Mouse (Mus musculus) bone marrow macrophage, adult 2 months (primary cell): ENCODE results near the gene Ipo4. TPM values are rescaled to one million over a fixed set of nuclear protein-coding genes. Genes with fewer than 3 reads are reported as not detected.
A peak's percentile ranks its signal among the peaks of the same experiment; 100 is the strongest.

Experiments
- H3K27ac ChIP-seq: 2 replicates; pipeline ENCODE4 v1.5.1; 2012; ENCODE audit warnings: low read depth, low read length; ENCODE audit not compliant: insufficient read depth
- H3K4me1 ChIP-seq: 2 replicates; pipeline ENCODE4 v1.6.1; 2012; ENCODE audit warnings: low read length; ENCODE audit not compliant: control insufficient read depth, insufficient read depth
- H3K4me3 ChIP-seq: 2 replicates; pipeline ENCODE4 v1.5.1; 2012; ENCODE audit warnings: mild to moderate bottlenecking, low read length, moderate library complexity; ENCODE audit not compliant: insufficient read depth
- CTCF ChIP-seq: IDR thresholded peaks from 2 replicates; pipeline ENCODE4 v1.5.1; 2012; ENCODE audit warnings: low read depth, mild to moderate bottlenecking, low read length, moderate library complexity
- POLR2A ChIP-seq: IDR thresholded peaks from 2 replicates; pipeline ENCODE4 v1.6.1; 2012; ENCODE audit warnings: mild to moderate bottlenecking, low read depth, low read length, borderline replicate concordance
- polyA plus RNA-seq: library from polyadenylated mRNA; stranded (reverse); fragments of >200 nt; gene quantifications from 2 replicates; pipeline ENCODE4 v1.2.4, GENCODE M21; 2012; ENCODE audit not compliant: missing spikeins, insufficient read depth, insufficient read length

The Ipo4 gene
- polyA plus RNA-seq, 1 experiment: 33.3 TPM

GRCm38 (mm10) chr14:55605743-55606459 is 29.9 kb downstream of the Ipo4 start:
- no peak overlapping the region for H3K4me3 ChIP-seq

GRCm38 (mm10) chr14:55604823-55605222 is 30.9 kb downstream of the Ipo4 start:
- Histone ChIP-seq H3K4me3 (peak overlapping the region; percentile 76), H3K4me1 (peaks cover 6% of the 10 kb centered on the region; the same call in 1 of the 2 replicates), H3K27ac (peak overlapping the region; percentile 93)
- TF ChIP-seq CTCF: no peak
- no peak for TF ChIP-seq POLR2A

More at GRCm38 (mm10) chr14:55605743-55606459, 29.9 kb downstream of the Ipo4 start:
- no peak for TF ChIP-seq CTCF
- TF ChIP-seq POLR2A: no peak
- no peak overlapping the region for H3K27ac ChIP-seq
- H3K4me1 ChIP-seq: peaks cover 6% of the 10 kb centered on the region; the same call in 1 of the 2 replicates

- peak overlapping the region; percentile 93 for H3K27ac ChIP-seq
- H3K4me1 ChIP-seq: peaks cover 6% of the 10 kb centered on the region; the same call in 1 of the 2 replicates
- peak; percentile 25 for TF ChIP-seq CTCF
- TF ChIP-seq POLR2A: peak; percentile 33; the same call in 1 of the 2 replicates
- peak overlapping the region; percentile 76 for H3K4me3 ChIP-seq
Observed at GRCm38 (mm10) chr14:55603633-55604576, 31.9 kb downstream of the Ipo4 start.

- no peak for TF ChIP-seq CTCF
- TF ChIP-seq POLR2A: no peak
- Histone ChIP-seq H3K4me1 (peaks cover 6% of the 10 kb centered on the region; the same call in 1 of the 2 replicates), H3K4me3 (peak within 1 kb of the TSS; percentile 76), H3K27ac (peak within 1 kb of the TSS; percentile 93)
Observed at GRCm38 (mm10) chr14:55603271-55603632, 32.5 kb downstream of the Ipo4 start, which contains the start of gene Irf9. Gene Irf9, plus strand, starts transcription at chr14:55603571.

- no peaks in the 10 kb centered on the region for H3K4me1 ChIP-seq
- TF ChIP-seq POLR2A: no peak
- TF ChIP-seq CTCF: no peak
- no peak overlapping the region for H3K4me3 ChIP-seq
- no peak overlapping the region for H3K27ac ChIP-seq
Observed at GRCm38 (mm10) chr14:55598521-55599390, 37.0 kb downstream of the Ipo4 start.

- peaks cover 2% of the 10 kb centered on the region for H3K4me1 ChIP-seq
- TF ChIP-seq CTCF (no peak), POLR2A (no peak)
- H3K4me3 ChIP-seq: no peak overlapping the region
- H3K27ac ChIP-seq: no peak overlapping the region
Observed at GRCm38 (mm10) chr14:55596036-55596690, 39.6 kb downstream of the Ipo4 start.

GRCm38 (mm10) chr14:55592226-55592625 is 43.5 kb downstream of the Ipo4 start:
- TF ChIP-seq CTCF: no peak
- TF ChIP-seq POLR2A: no peak
- Histone ChIP-seq H3K4me1 (peaks cover 2% of the 10 kb centered on the region), H3K4me3 (peak overlapping the region; percentile 78), H3K27ac (no peak overlapping the region)

GRCm38 (mm10) chr14:55591331-55591891 is 44.3 kb downstream of the Ipo4 start, which contains the start of gene Rnf31:
Gene Rnf31, plus strand, starts transcription at chr14:55591708.
- peak within 1 kb of the TSS; percentile 95 for H3K27ac ChIP-seq
- TF ChIP-seq POLR2A (no peak), CTCF (no peak)
- H3K4me3 ChIP-seq: peak within 1 kb of the TSS; percentile 94
- peaks cover 2% of the 10 kb centered on the region for H3K4me1 ChIP-seq
